ENCODE assay signal across 7 mouse cellular contexts in genomic region chr11:120823551-120823947, GRCm38 (mm10). TPM values are rescaled to one million over a fixed set of nuclear protein-coding genes. Genes with fewer than 3 reads are reported as not detected.
DNase-seq lines count a peak whose midpoint lies in the region; ATAC-seq and TF ChIP-seq lines count a peak whose summit lies in the region.

No protein-coding gene starts in this region.

- no peak for TF ChIP-seq CTCF in liver, adult 2 months (IDR thresholded peaks at IDR 0.05; ENCODE audit: low read depth, low read length)
- no peak for TF ChIP-seq CTCF in intestine, postnatal 0 days (IDR thresholded peaks at IDR 0.05; ENCODE audit: low read depth)

- H3K9ac ChIP-seq in liver, adult 2 months (ENCODE audit: low read depth, low read length) = peak overlapping the region; percentile 94
- H3K9ac ChIP-seq in embryonic facial prominence, embryonic 14.5 days (ENCODE audit: low read depth, low read length) = peak overlapping the region; percentile 89
- peak overlapping the region; percentile 72 for H3K9ac ChIP-seq in intestine, postnatal 0 days (ENCODE audit: low read depth, low read length)
- peak overlapping the region; percentile 91 for H3K9ac ChIP-seq in midbrain, embryonic 14.5 days (replicated peaks; ENCODE audit: low read length)

- ATAC-seq in embryonic facial prominence, embryonic 14.5 days (ENCODE audit: low read depth) = peak; percentile 51
- peak; percentile 42 for ATAC-seq in intestine, postnatal 0 days
- peak; percentile 35 for ATAC-seq in midbrain, embryonic 14.5 days (ENCODE audit: low FRiP score, low TSS enrichment)

- peaks cover 34% of the 10 kb centered on the region for H3K4me1 ChIP-seq in liver, adult 2 months (ENCODE audit: control insufficient read depth, insufficient read depth, low read length)
- peaks cover 25% of the 10 kb centered on the region for H3K4me1 ChIP-seq in embryonic facial prominence, embryonic 14.5 days (ENCODE audit: control insufficient read depth, insufficient read depth, low read length)
- peaks cover 4% of the 10 kb centered on the region; the same call in 1 of the 2 replicates for H3K4me1 ChIP-seq in intestine, postnatal 0 days (replicated peaks; ENCODE audit: control insufficient read depth, insufficient read depth, low read length)
- peaks cover 36% of the 10 kb centered on the region for H3K4me1 ChIP-seq in midbrain, embryonic 14.5 days (ENCODE audit: control insufficient read depth, insufficient read depth, low read length)

- TF ChIP-seq POLR2A in liver, adult 2 months (IDR thresholded peaks at IDR 0.05; ENCODE audit: extremely low read depth, insufficient read depth, low read length) = no peak

- no peaks in the 10 kb centered on the region for H3K27me3 ChIP-seq in liver, adult 2 months (ENCODE audit: control insufficient read depth, insufficient read depth, low read length)
- no peaks in the 10 kb centered on the region for H3K27me3 ChIP-seq in embryonic facial prominence, embryonic 14.5 days (replicated peaks; ENCODE audit: control insufficient read depth, insufficient read depth, low read length)
- H3K27me3 ChIP-seq in intestine, postnatal 0 days (replicated peaks; ENCODE audit: control insufficient read depth, insufficient read depth, low read length) = no peaks in the 10 kb centered on the region
- H3K27me3 ChIP-seq in midbrain, embryonic 14.5 days (ENCODE audit: control insufficient read depth, insufficient read depth, low read length) = no peaks in the 10 kb centered on the region

- H3K27ac ChIP-seq in liver, adult 2 months (replicated peaks; ENCODE audit: insufficient read depth, low read depth, low read length) = peak overlapping the region; percentile 81
- H3K27ac ChIP-seq in embryonic facial prominence, embryonic 14.5 days (replicated peaks; ENCODE audit: low read depth, low read length) = peak overlapping the region; percentile 98
- H3K27ac ChIP-seq in intestine, postnatal 0 days (ENCODE audit: low read depth, low read length) = peak overlapping the region; percentile 89
- peak overlapping the region; percentile 100 for H3K27ac ChIP-seq in midbrain, embryonic 14.5 days (replicated peaks; ENCODE audit: low read depth, low read length)

- peak overlapping the region; percentile 86 for H3K4me2 ChIP-seq in embryonic facial prominence, embryonic 14.5 days (ENCODE audit: low read depth, low read length)
- peak overlapping the region; percentile 84 for H3K4me2 ChIP-seq in intestine, postnatal 0 days (replicated peaks; ENCODE audit: low read depth)
- peak overlapping the region; percentile 99 for H3K4me2 ChIP-seq in midbrain, embryonic 14.5 days (ENCODE audit: low read length)

- H3K4me3 ChIP-seq in liver, adult 2 months (ENCODE audit: insufficient read depth, low read depth, low read length) = peak overlapping the region; percentile 96
- peak overlapping the region; percentile 91 for H3K4me3 ChIP-seq in embryonic facial prominence, embryonic 14.5 days (ENCODE audit: low read depth, low read length)
- H3K4me3 ChIP-seq in intestine, postnatal 0 days (ENCODE audit: low read depth, low read length) = peak overlapping the region; percentile 80
- H3K4me3 ChIP-seq in midbrain, embryonic 14.5 days (replicated peaks; ENCODE audit: low read depth, low read length) = peak overlapping the region; percentile 88

- no peaks in the 10 kb centered on the region for H3K9me3 ChIP-seq in embryonic facial prominence, embryonic 14.5 days (ENCODE audit: control insufficient read depth, low read length)
- no peaks in the 10 kb centered on the region for H3K9me3 ChIP-seq in intestine, postnatal 0 days (ENCODE audit: control insufficient read depth)
- no peaks in the 10 kb centered on the region for H3K9me3 ChIP-seq in midbrain, embryonic 14.5 days (ENCODE audit: control insufficient read depth, low read length)

- peaks cover 15% of the 10 kb centered on the region for H3K36me3 ChIP-seq in liver, adult 2 months (ENCODE audit: control insufficient read depth, insufficient read depth, low read length)
- peaks cover 47% of the 10 kb centered on the region for H3K36me3 ChIP-seq in embryonic facial prominence, embryonic 14.5 days (ENCODE audit: control insufficient read depth, insufficient read depth, low read length)
- H3K36me3 ChIP-seq in intestine, postnatal 0 days (ENCODE audit: control insufficient read depth, insufficient read depth) = peaks cover 33% of the 10 kb centered on the region
- peaks cover 35% of the 10 kb centered on the region for H3K36me3 ChIP-seq in midbrain, embryonic 14.5 days (ENCODE audit: control insufficient read depth, insufficient read depth, low read length)

- 2% methylated on average over 40 of the region's 40 CpGs for WGBS in liver, adult 2 months
- 0% methylated on average over 13 of the region's 40 CpGs for WGBS in embryonic facial prominence, embryonic 14.5 days
- WGBS in intestine, postnatal 0 days = under 1% methylated on average over 40 of the region's 40 CpGs
- under 1% methylated on average over 39 of the region's 40 CpGs for WGBS in midbrain, embryonic 14.5 days

- H3K79me2 ChIP-seq in liver, adult 2 months (ENCODE audit: control insufficient read depth, insufficient read depth, low read length) = peaks cover 19% of the 10 kb centered on the region

- no peak for DNase-seq in liver, adult 2 months (ENCODE audit: extremely low read depth, low read depth, low spot score)
- DNase-seq in liver = no peak
- peak; percentile 71 to 81 for DNase-seq in adrenal gland, postnatal 36 days
- peak; percentile 76 for DNase-seq in embryonic facial prominence, embryonic 14.5 days (ENCODE audit: low spot score)
- peak; percentile 86 for DNase-seq in midbrain, embryonic 14.5 days
- no peak for DNase-seq in layer of hippocampus, adult 8-10 months (ENCODE audit: low spot score in 2 of 2)

RNA-seq across cellular contexts. Expression of gene Fasn, which starts 0.8 kb away (rescaled TPM):
- 198 and 203 TPM in 2 replicates for total RNA-seq in liver, adult 2 months (2014; rRNA removed)
- 639 and 935 TPM in 2 replicates for polyA plus RNA-seq in liver, adult 2 months (2012; rRNA removed)
- total RNA-seq in adrenal gland, postnatal 36 days (2021) = 1,000 to 10,000 TPM; 1,954 to 2,603 TPM
- 67.2 and 77.4 TPM in 2 replicates for polyA plus RNA-seq in embryonic facial prominence, embryonic 14.5 days (2014; fragmentation: Nextera tagmentation; extraction: Ambion mirVana)
- 10.1 and 11.3 TPM in 2 replicates for polyA plus RNA-seq in intestine, postnatal 0 days (2015; fragmentation: Nextera tagmentation; extraction: Ambion mirVana)
- 120 and 124 TPM in 2 replicates for polyA plus RNA-seq in midbrain, embryonic 14.5 days (2014; fragmentation: Nextera tagmentation; extraction: Ambion mirVana)
- total RNA-seq in layer of hippocampus, adult 8-10 months (2022) = 100 to 1,000 TPM; 187 to 227 (median 208) TPM

RNA-seq across cellular contexts. Expression of gene Dus1l, which starts 27.3 kb away (rescaled TPM):
- total RNA-seq in liver, adult 2 months (2014; rRNA removed) = 52.1 and 52.4 TPM in 2 replicates
- 69.7 and 70.6 TPM in 2 replicates for polyA plus RNA-seq in liver, adult 2 months (2012; rRNA removed)
- total RNA-seq in adrenal gland, postnatal 36 days (2021) = 10 to 100 TPM; 57.2 to 59.6 TPM
- 51.0 and 63.8 TPM in 2 replicates for polyA plus RNA-seq in embryonic facial prominence, embryonic 14.5 days (2014; fragmentation: Nextera tagmentation; extraction: Ambion mirVana)
- 45.5 and 48.5 TPM in 2 replicates for polyA plus RNA-seq in intestine, postnatal 0 days (2015; fragmentation: Nextera tagmentation; extraction: Ambion mirVana)
- polyA plus RNA-seq in midbrain, embryonic 14.5 days (2014; fragmentation: Nextera tagmentation; extraction: Ambion mirVana) = 39.4 and 48.0 TPM in 2 replicates
- 10 to 100 TPM; 48.3 to 53.3 (median 49.9) TPM for total RNA-seq in layer of hippocampus, adult 8-10 months (2022)

RNA-seq across cellular contexts. Expression of gene Gps1, which starts 39.5 kb away (rescaled TPM):
- total RNA-seq in liver, adult 2 months (2014; rRNA removed) = 81.9 and 89.7 TPM in 2 replicates
- polyA plus RNA-seq in liver, adult 2 months (2012; rRNA removed) = 97.9 and 99.5 TPM in 2 replicates
- 100 to 1,000 TPM; 139 to 142 TPM for total RNA-seq in adrenal gland, postnatal 36 days (2021)
- polyA plus RNA-seq in embryonic facial prominence, embryonic 14.5 days (2014; fragmentation: Nextera tagmentation; extraction: Ambion mirVana) = 207 and 219 TPM in 2 replicates
- 70.9 and 74.8 TPM in 2 replicates for polyA plus RNA-seq in intestine, postnatal 0 days (2015; fragmentation: Nextera tagmentation; extraction: Ambion mirVana)
- 303 and 316 TPM in 2 replicates for polyA plus RNA-seq in midbrain, embryonic 14.5 days (2014; fragmentation: Nextera tagmentation; extraction: Ambion mirVana)
- total RNA-seq in layer of hippocampus, adult 8-10 months (2022) = 100 to 1,000 TPM; 141 to 151 (median 144) TPM

RNA-seq across cellular contexts. Expression of gene Rfng, which starts 39.5 kb away (rescaled TPM):
- total RNA-seq in liver, adult 2 months (2014; rRNA removed) = 3.1 and 5.7 TPM in 2 replicates
- 25.1 and 28.3 TPM in 2 replicates for polyA plus RNA-seq in liver, adult 2 months (2012; rRNA removed)
- 10 to 100 TPM; 19.2 to 19.7 TPM for total RNA-seq in adrenal gland, postnatal 36 days (2021)
- 32.5 and 36.9 TPM in 2 replicates for polyA plus RNA-seq in embryonic facial prominence, embryonic 14.5 days (2014; fragmentation: Nextera tagmentation; extraction: Ambion mirVana)
- 22.8 and 23.7 TPM in 2 replicates for polyA plus RNA-seq in intestine, postnatal 0 days (2015; fragmentation: Nextera tagmentation; extraction: Ambion mirVana)
- 83.9 and 102 TPM in 2 replicates for polyA plus RNA-seq in midbrain, embryonic 14.5 days (2014; fragmentation: Nextera tagmentation; extraction: Ambion mirVana)
- 10 to 100 TPM; 55.7 to 63.5 (median 61.8) TPM for total RNA-seq in layer of hippocampus, adult 8-10 months (2022)

Comparison
In these comparisons a context has a peak if more than half of its experiments do, and no peak if none do; other contexts are left out.
1. DNase-seq: peak in adrenal gland, postnatal 36 days (2 of 2), embryonic facial prominence, embryonic 14.5 days (single experiment) and midbrain, embryonic 14.5 days (single experiment); none in liver, adult 2 months (single experiment), liver (single experiment) and layer of hippocampus, adult 8-10 months (0 of 2).
2. Peak in every context shown above with its lines, with median percentiles within 50 percentile points of each other: H3K27ac ChIP-seq, H3K4me3 ChIP-seq, H3K9ac ChIP-seq, ATAC-seq and H3K4me2 ChIP-seq.